Mouse (Mus musculus): ENCODE measurements around the gene Fcgrt.
"Not testable (repeated sequence)": the region's sequence is repeated elsewhere in the genome, so short reads cannot be mapped to it uniquely, and the experiment has no call there.

Fcgrt gene

DNA sequence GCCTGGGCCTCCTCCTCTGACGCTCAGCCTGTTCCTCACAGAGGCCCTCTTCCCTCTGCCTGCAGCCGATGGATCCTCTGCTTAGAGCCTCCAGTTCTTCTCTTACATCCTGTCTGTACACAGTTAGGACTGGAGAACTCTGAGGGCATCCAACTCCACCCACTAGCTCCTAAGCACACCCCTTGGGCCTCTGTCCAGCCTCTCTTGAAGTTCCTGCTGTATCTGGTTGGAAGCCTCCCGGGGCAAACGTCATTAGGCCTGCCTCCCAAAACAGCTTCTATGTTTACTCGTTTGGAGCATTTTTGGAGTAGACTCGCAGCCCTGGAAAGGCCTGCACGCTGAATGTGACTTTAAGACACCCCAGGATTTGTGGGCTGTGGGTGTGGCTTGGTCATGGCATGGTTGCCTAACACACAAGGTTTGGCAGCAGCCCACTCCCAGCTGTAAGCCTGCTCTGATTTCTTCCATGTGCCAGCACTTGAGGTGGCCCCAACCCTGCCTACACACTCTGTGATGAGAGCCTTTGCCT is at the start of gene Fcgrt:
Gene Fcgrt, minus strand, starts transcription at position 200 of the 529 bp plus-strand sequence.
- DNase-seq (ENCODE audit: low spot score) = peak; percentile 85

GRCm38 (mm10) chr7:45153052-45153451 is 49.4 kb upstream of the Fcgrt start:
- DNase-seq (ENCODE audit: low spot score) = not testable (repeated sequence)

GRCm38 (mm10) chr7:45151303-45151702 is 47.7 kb upstream of the Fcgrt start:
- DNase-seq (ENCODE audit: low spot score) = no peak

DNA sequence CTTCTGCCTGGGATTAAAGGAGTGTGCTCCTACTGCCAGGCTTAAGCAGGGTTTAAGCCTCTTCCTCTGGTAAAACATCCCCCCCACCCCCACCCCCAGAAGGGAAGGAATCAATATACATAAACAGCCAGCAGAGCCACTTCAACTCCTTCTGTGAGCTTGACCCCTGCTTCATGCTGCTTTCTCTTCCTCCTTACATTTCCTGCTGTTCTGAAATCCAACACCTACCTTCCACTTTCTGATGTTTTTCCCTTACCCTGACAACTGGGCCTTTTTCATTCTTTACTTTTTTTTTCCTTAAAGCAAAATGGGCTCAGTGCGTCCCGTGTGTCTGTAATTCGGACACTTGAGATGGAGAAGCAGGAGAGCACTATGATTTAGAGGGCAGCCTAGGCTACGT is 46.7 kb upstream of the Fcgrt start:
- DNase-seq (ENCODE audit: low spot score) = no peak

DNA sequence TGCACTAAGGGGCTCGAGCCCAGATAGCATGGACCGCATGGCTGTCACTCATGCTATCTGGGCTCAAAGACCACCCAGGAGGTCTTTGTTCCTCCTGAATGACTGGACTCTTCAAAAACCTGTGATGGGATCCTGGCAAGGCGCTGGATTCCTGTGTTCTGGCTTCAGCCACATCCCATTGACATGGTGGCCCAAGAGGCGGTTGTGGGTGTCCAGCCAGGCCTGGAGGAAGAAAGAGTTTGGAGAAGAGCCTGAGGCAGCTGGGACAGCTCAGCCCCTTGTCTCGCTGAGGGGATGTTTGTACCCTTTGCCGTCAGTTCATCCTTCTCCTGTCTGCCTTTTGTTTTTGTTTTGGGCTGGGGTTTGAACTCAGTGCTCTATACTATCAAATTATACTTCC is 45.9 kb upstream of the Fcgrt start:
- no peak for DNase-seq (ENCODE audit: low spot score)

GRCm38 (mm10) chr7:45148534-45149098 is 45.0 kb upstream of the Fcgrt start:
- no peak for DNase-seq (ENCODE audit: low spot score)

DNA sequence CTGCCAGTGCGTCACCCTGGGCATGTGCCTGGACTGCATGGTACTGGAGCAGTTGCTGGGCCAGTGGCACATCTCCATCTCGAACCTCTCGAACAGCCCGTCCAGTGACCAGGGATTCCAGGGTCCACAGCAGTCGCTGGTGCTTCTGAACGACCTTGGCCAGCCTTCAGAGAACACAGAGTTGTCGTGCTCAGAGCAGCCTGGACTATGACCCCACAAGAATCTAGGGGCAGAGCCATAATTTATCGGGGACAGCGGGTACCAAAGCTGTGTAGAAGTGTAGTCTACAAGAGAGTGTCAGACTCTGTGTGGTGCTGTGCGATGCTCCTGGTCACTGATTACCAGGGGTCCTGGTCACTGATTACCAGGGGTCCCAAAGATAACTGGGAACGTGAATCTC is 44.2 kb upstream of the Fcgrt start:
- no peak for DNase-seq (ENCODE audit: low spot score)

DNA sequence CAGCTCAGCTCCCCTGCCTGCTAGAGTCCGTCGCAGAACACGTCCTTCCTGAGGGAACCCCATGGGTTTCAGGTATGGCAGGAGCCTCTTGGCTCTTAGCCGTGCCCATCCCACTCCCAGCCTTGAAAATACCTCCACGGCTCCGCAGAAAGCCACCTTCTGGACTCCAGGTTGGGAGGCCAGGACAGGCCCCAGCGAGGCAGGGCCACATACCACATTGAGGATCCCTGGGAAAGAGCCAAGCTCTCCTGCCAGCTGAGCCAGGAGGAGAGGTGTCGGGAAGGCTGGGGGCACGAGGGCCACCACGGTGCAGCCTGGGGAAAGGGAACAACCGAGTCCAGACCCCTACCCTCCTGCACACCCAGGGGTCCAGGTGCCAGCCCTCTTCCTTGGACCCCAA is 43.6 kb upstream of the Fcgrt start:
- no peak for DNase-seq (ENCODE audit: low spot score)

DNA sequence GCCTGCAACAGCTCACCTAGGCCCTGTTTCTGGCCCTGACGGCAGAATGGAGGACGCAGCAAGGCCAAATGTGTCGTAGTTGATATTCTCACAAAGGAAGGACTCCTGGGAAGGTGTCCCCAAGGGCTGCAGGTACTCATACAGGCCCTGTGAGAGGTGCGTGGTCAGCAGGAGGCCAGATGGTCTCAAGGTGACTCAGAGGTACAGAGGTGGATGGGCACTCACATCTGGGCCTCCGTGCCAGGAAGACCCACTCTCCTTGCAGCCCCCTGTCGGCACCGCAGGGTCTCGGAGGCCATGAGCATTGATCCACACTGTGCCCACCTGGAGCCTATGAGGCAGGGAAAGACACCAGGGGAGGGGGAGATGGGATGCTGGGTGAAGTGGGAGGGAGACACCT is 41.8 kb upstream of the Fcgrt start:
- DNase-seq (ENCODE audit: low spot score) = no peak

DNA sequence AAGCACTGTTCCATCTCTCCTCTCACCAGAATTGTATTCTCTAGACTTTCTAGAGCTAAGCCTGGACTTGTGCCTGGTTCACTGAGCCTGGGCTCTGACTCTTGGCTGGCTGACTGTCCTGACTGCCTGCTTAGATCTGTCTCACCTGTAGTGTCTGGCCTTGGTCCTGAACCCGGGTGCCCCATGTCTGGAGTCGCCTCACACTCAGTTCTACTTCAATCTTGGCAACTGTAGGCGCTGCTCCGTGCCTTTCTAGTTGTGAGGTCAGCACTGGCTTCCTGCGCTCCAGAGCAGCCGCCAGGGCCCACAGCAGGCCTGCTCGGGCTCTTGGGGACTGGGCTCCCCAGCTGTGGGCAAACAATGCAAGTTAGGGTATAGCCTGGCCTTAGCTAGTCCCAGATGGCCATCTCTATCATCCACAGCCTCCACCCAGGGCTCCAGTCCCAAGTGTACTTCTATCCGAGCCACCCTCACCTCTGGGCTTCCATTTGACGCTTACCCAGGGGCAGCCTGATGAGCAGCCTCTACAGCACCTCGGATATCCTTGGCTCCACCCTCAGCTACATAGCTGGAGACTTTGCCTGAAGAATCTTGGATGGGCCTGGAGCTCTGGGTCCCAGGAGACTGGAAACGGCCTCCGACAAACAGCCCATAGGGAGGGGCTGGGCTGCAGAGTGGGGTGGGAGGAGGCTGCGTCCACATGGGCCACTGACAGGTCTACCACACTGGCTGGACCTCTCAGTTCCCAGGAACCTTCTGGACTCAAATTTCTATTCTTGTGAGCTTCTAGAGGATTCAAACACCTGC is 40.9 kb upstream of the Fcgrt start:
- no peak for DNase-seq (ENCODE audit: low spot score)

GRCm38 (mm10) chr7:45141914-45142313 is 38.3 kb upstream of the Fcgrt start:
- DNase-seq (ENCODE audit: low spot score) = no peak

GRCm38 (mm10) chr7:45141319-45141718 is 37.7 kb upstream of the Fcgrt start:
- DNase-seq (ENCODE audit: low spot score) = no peak

DNA sequence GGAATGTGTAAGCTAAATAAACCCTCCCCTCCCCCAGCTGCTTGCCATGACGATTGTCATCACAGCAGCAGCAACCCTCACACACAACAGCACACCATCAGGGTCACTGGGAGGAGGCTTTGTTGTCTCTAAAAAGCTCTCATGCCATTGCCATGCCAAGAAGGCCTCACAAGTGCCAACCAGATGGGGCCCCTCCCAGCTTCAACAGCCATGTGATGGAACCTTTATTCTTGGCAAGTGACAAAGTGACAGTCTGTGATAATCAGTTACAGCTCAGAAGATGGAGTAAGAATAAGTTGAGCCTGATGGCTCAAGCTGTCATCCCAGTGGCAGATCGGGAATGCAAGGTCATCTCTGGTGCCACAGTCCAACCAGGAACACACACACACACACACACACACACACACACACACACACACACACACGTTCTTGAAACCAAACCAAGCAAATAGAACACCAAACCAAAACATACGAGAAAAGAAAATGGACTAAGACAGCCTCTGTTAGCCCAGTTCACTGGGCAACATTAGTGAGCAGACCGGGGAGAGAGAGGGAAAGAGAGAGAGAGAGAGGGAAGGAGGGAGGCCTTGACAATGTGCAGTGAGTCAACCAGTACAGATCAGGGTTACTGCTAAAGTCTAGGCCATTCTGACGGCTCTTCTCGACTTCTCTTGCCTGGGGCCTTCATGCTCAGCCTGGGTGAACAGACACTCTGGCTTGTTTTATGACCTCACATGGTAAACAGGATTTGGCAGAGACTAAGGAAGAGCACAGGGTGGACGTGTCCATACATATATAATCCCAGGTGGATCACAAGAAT is 36.5 kb upstream of the Fcgrt start:
- DNase-seq (ENCODE audit: low spot score) = no peak

DNA sequence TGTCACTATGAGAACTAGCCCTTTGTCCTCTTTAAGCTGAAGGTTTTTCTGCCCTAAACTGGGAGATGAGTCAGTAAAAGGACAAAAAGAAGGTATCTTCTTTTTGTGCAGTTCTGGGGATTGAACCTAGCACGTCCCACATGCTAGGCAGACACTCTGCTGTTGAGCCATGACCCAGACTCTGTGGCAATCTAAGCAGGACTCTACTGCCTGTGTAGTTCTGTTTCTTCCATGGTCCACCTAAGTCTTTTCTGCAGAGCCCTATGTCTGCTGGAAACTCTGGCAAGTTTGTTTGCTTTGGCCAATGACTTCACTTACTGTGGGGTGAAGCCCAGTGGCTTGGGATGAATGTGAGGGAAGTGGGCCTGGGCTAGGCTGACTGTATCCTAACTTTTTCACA is 34.8 kb upstream of the Fcgrt start:
- no peak for DNase-seq (ENCODE audit: low spot score)

- no peak for DNase-seq (ENCODE audit: low spot score)
These were observed 33.7 kb upstream of the Fcgrt start for GRCm38 (mm10) chr7:45137171-45138006.

DNA sequence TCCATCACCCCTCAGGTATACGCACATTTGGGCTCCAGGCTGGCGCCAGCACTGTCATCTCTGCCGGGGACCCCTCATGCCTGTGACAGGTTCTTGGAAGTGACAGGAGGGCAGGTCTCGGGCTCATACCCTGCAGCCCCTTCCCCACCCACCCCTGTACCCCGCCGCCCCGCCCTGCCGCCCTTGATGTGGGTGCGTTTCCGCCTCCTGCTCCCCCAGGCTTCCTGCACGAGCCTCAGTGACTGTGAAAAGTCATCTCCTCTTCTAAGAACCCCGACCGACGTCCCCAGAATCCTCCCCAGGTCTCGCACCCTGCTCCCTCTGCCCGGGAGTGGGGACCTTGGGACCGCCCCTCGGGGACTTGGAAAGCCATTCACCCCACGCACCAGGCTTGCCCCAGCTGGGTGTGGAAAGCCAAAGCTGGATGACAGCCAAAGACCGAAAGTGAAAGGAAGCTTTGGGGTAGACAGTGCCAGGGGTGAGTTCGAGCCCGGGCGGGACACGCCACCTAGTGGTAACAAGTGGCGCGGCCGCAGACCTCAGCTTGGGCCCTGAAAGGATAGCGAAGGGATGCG is 32.4 kb upstream of the Fcgrt start, which contains the start of the genes Gm45713 and Flt3l:
Gene Gm45713, minus strand, starts transcription at position 239 of the 575 bp plus-strand sequence.
Gene Flt3l, minus strand, starts transcription at position 440 of the 575 bp plus-strand sequence.
- peak; percentile 90 for DNase-seq (ENCODE audit: low spot score)

DNA sequence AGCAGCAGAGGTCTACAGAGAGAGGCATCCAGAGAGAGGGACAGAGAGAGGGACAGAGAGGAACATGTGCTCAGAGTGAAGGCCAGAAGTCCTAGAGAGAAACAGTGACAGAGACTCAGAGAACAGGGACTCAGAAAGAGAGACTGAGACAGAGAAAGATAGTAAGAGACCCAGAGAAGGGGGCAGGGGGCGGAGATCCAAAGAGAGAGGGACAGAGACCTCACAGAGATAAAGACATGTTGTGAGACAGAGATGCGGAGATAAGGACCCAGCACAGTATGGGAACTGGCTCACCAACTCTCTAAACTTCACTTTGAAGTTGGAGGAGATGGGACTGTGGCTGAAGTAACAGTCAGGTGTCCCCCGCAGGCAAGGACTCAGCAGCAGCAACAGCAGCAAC is 31.7 kb upstream of the Fcgrt start:
- no peak for DNase-seq (ENCODE audit: low spot score)

- DNase-seq (ENCODE audit: low spot score) = no peak
These were observed 30.9 kb upstream of the Fcgrt start for GRCm38 (mm10) chr7:45134544-45135026.

GRCm38 (mm10) chr7:45133446-45134159 is 30.0 kb upstream of the Fcgrt start:
- DNase-seq (ENCODE audit: low spot score) = no peak

- DNase-seq (ENCODE audit: low spot score) = no peak
These were observed 28.2 kb upstream of the Fcgrt start for GRCm38 (mm10) chr7:45131850-45132249.
